In genomic region chr14:17988580-17988979, GRCm38 (mm10) we compare ENCODE assay signal across 18 mouse cellular contexts.
DNase-seq lines count a peak whose midpoint lies in the region; ATAC-seq lines count a peak whose summit lies in the region.
"Had no signal": no experiment of that assay in that cellular context is flagged by ENCODE, and none has a peak within 500 bp of the region (broad histone marks: within the 10 kb centered on the region; RNA-seq: fewer than 3 reads in every experiment).

No protein-coding gene starts in this region.

- peak; percentile 43 for DNase-seq in heart, adult 11 months
- no peak for DNase-seq in heart, postnatal 36 days
- DNase-seq in thymus, postnatal 14 days, result no peak
- DNase-seq in cerebellum, postnatal 25 days, result no peak
- DNase-seq: adrenal gland, adult 8-10 months; adrenal gland, postnatal 14 days; B cell, adult 2 months; cerebellum, adult 11-12 months; cerebellum, adult 2 months; cerebellum, adult 9-10 months; cerebellum, postnatal 10 days; cerebellum, postnatal 36 days had no signal

- intact Hi-C loops in heart, postnatal 36 days (cut with DNase I), result no loop called here

- peak; percentile 37; the same call in 1 of the 2 replicates for ATAC-seq in megakaryocyte progenitor cell, adult 5-6 weeks (replicated peaks; ENCODE audit: poor library complexity)
- ATAC-seq: activated CD4-positive, CD25-positive, alpha-beta regulatory T cell, adult 4 months; CD4-positive, CD25-positive, alpha-beta regulatory T cell, adult 4 months; forebrain, embryonic 14.5 days; forebrain, embryonic 16.5 days; Patski had no signal
